Mouse (Mus musculus) spleen, adult 2 months (tissue): ENCODE measurements around the gene Olfr31. TPM values are rescaled to one million over a fixed set of nuclear protein-coding genes. Genes with fewer than 3 reads are reported as not detected.

Source experiments
- DNase-seq, 2 experiments: peaks; one replicate each; pipeline versions ENCODE4 v3.0.0 to v3.0.0-alpha.2; 2012 to 2021; ENCODE audit warnings: low spot score in 2 of 2, low read depth in 1 of 2
- H3K27ac ChIP-seq: fragments of 200-500 bp; 2 replicates; pipeline ENCODE4 v1.5.1; 2012; ENCODE audit warnings: low read length, inconsistent platforms; ENCODE audit not compliant: insufficient read depth
- H3K27me3 ChIP-seq: fragments of 200-500 bp; 2 replicates; pipeline ENCODE4 v1.6.1; 2012; ENCODE audit warnings: mild to moderate bottlenecking, moderate library complexity, low read length, inconsistent platforms; ENCODE audit not compliant: control insufficient read depth, insufficient read depth
- H3K36me3 ChIP-seq: fragments of 200-500 bp; 2 replicates; pipeline ENCODE4 v1.6.1; 2012; ENCODE audit warnings: mild to moderate bottlenecking, low read length, inconsistent platforms; ENCODE audit not compliant: control insufficient read depth, insufficient read depth
- H3K4me1 ChIP-seq: fragments of 200-500 bp; 2 replicates; pipeline ENCODE4 v1.6.1; 2011; ENCODE audit warnings: inconsistent platforms; ENCODE audit not compliant: control insufficient read depth, insufficient read depth, insufficient read length
- H3K4me3 ChIP-seq: fragments of 200-500 bp; 2 replicates; pipeline ENCODE4 v1.5.1; 2011; ENCODE audit warnings: mild to moderate bottlenecking, inconsistent platforms; ENCODE audit not compliant: insufficient read depth, insufficient read length; ENCODE audit errors: extremely low read depth
- CTCF ChIP-seq: fragments of 200-500 bp; IDR thresholded peaks from 2 replicates; pipeline ENCODE4 v1.5.1; 2011; ENCODE audit warnings: mild to moderate bottlenecking, inconsistent platforms; ENCODE audit not compliant: insufficient read depth, insufficient read length, insufficient replicate concordance; ENCODE audit errors: extremely low read depth
- POLR2A ChIP-seq: fragments of 200-500 bp; IDR thresholded peaks from 2 replicates; pipeline ENCODE4 v1.6.1; 2011; ENCODE audit warnings: low read depth, low read length, inconsistent platforms
- WGBS: fragments of 180-500 bp; shearing (Covaris S2); methylation state at CpG from one replicate; pipeline ENCODE4 v1.1.7; 2018; 5-methylcytosine and 5-hydroxymethylcytosine counted together
- polyA plus RNA-seq: library from polyadenylated mRNA; depleted of rRNA; stranded (reverse); fragments of >200 nt; gene quantifications from 2 replicates; pipeline ENCODE4 v1.2.3, GENCODE M21; 2012; rRNA removed

The Olfr31 gene
- polyA plus RNA-seq, 1 experiment = not detected

GRCm38 (mm10) chr14:14355360-14355646 lies 32.7 kb downstream of the Olfr31 start:
- 93% methylated on average over 8 of the region's 8 CpGs for WGBS
- Histone ChIP-seq H3K4me3 (no peak overlapping the region), H3K36me3 (no peaks in the 10 kb centered on the region), H3K27ac (no peak overlapping the region), H3K27me3 (no peaks in the 10 kb centered on the region), H3K4me1 (no peaks in the 10 kb centered on the region)
- no peak for DNase-seq
- TF ChIP-seq POLR2A = no peak
- no peak for TF ChIP-seq CTCF

Other genes with a start within 250 kb of the Olfr31 start
- gene Psmd6, start 201.8 kb upstream of the Olfr31 start, polyA plus RNA-seq = 12.4 and 15.0 TPM in 2 replicates
- gene Olfr720, start 136.0 kb upstream of the Olfr31 start, polyA plus RNA-seq = not detected in 2 replicates
- gene Il3ra, start 23.4 kb downstream of the Olfr31 start, polyA plus RNA-seq = 56.9 and 65.3 TPM in 2 replicates
- gene Olfr721-ps1, start 78.5 kb downstream of the Olfr31 start, polyA plus RNA-seq = not detected in 2 replicates